Mouse (Mus musculus): ENCODE measurements at regions not wholly inside any gene's neighbourhood (a gene's known extent, or its start where the extent isn't known, plus 50 kb on each side); places are given as distances from the start of the nearest gene placed in this dataset.

DNA sequence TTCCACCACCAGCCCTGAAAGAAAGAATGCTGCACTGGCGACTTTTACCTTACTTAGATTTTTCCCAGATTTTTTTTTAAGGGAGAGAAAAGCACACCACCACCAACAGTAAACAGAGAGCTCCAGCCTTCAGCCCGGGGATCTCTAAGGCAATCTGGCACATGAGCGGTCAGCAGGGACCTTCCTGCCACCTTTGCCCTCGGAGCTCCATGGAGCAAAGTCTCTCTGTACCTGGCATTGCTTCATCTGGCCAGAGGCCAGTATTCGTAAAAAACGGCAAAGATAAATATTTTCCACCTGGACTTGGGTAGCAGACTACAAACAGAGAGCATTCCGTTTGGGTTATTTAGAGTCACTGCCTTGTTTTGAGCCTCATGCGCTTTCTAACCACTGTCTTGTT, 58.4 kb upstream of the Dio3 start:
- no peak for DNase-seq (ENCODE audit: low spot score in 2 of 2)

- no peak for DNase-seq (ENCODE audit: low spot score in 2 of 2)
Observed at GRCm38 (mm10) chr12:110221184-110221583, 57.7 kb upstream of the Dio3 start.

- no peak for DNase-seq (ENCODE audit: low spot score in 2 of 2)
Observed at GRCm38 (mm10) chr12:110221679-110222078, 57.2 kb upstream of the Dio3 start.

DNA sequence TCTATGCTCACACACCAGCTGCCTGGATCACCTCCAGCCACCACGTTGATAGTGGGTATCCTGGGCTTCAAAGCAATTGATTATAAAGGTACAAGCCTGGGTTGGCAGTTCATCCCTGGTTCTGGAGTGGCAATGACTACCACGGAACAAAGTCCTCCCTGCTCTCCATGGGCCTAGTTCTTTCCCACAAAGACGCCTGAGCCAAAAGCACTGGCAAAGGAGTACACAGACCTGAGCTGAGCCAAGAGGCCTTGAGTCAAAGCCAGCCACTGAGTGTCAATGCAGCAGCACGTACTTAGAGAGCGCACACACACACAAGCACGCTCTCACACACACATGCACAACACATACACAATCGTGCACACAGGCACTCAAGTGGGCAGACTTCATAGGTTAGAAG, 54.6 kb upstream of the Dio3 start:
- DNase-seq (ENCODE audit: low spot score in 2 of 2): peak in 1 of 2 experiments; percentile 33

- peak; percentile 66 to 79 for DNase-seq (ENCODE audit: low spot score in 2 of 2)
Observed at GRCm38 (mm10) chr12:110228011-110228411, 50.9 kb upstream of the Dio3 start.

Measured in right cerebral cortex, postnatal 10 days (tissue).